Mouse (Mus musculus): ENCODE measurements around the gene Morn1.

Gene Morn1

DNA sequence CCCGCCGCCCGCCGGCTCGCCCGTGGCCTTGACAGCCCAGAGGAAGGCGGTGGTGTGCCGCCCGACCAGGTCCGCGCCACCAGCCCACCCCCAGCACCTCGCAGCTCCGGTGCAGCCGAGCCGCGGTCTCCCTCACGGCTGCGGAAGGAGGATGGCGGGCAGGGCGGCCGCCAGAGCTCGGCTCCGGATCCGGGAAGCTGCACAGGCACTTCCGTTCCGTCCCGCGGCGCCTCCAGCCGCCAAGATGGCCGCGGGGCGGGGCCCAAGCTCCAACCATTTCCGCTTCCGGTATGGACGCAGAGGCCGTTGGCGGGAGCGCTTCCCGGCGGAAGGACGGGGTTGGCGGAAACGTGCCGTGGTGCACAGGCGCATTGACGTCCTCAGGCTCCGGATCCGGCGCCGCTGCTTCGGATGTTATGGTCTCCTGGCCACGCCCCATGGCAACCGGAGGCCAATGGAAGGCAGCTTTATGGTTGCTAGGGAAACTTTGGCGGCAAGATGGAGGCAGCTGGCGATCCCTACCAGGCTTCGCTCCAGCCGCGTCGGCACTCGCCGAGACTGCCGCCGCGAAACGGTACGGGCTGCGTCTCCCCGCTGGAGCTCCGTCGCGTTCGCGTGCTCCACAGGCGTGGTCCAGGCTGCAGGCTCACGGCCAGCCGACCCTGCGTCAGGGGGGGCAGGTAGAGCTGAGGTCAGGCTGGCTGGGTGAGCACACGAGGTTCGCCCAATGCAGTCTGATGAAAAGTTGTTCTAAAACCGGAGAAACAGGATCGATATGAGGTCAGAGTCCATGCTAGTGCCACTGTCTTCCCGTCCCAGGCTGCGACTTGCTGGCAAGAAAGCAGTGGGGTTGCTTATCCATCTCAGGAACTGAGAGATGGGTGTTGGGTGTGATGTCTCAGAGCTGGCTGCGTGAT, at the start of gene Morn1, which contains the start of gene Rer1:
TSS of gene Morn1 (plus strand) at position 470 of the 917 bp plus-strand sequence.
TSS of gene Rer1 (minus strand) at position 275 of the 917 bp plus-strand sequence.
- in situ Hi-C loops (cut with MboI, MseI), result no loop called here

- in situ Hi-C loops (cut with MboI, MseI), result loop anchor here (25.0 kb wide), 1 partner anchor 553 kb away; no protein-coding TSS in a partner anchor
These were observed 46.2 kb upstream of the Morn1 start for GRCm38 (mm10) chr4:155040197-155040596.

DNA sequence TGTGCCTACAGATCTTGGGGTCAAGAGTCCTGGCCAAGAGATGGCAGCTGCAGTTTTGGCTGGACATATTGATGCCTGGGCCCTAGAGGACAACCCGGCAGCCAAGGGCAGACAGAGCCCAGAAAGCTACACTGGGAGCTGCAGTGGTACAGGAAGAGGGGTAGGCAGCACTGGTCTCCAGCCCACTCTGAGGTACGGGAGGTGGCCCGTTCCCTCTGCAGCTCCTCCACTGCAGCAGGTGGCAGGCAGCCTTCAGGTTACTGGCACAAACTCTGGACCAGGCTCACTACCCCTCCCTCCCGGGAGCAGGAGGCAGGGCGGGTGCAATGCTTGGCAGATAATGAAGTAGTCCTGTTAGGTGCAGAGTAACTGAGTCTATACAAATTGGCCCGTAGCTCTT, 45.7 kb upstream of the Morn1 start:
- in situ Hi-C loops (cut with MboI, MseI), result loop anchor here (25.0 kb wide), 1 partner anchor 553 kb away; no protein-coding TSS in a partner anchor

- in situ Hi-C loops (cut with MboI, MseI), result loop anchor here (25.0 kb wide), 1 partner anchor 555 kb away; no protein-coding TSS in a partner anchor
These were observed 43.6 kb upstream of the Morn1 start for GRCm38 (mm10) chr4:155042606-155043288.

- in situ Hi-C loops (cut with MboI, MseI), result loop anchor here (25.0 kb wide), 1 partner anchor 556 kb away; no protein-coding TSS in a partner anchor
These were observed 43.1 kb upstream of the Morn1 start for GRCm38 (mm10) chr4:155043289-155043625.

- in situ Hi-C loops (cut with MboI, MseI), result loop anchor here (25.0 kb wide), 1 partner anchor 559 kb away; no protein-coding TSS in a partner anchor
These were observed 39.7 kb upstream of the Morn1 start for GRCm38 (mm10) chr4:155046636-155047035.

- in situ Hi-C loops (cut with MboI, MseI), result loop anchor here (5.0 kb wide), 2 partner anchors 48 to 183 kb away; partner anchors contain the start of gene Mmel1
These were observed 36.3 kb upstream of the Morn1 start for GRCm38 (mm10) chr4:155050116-155050515.

DNA sequence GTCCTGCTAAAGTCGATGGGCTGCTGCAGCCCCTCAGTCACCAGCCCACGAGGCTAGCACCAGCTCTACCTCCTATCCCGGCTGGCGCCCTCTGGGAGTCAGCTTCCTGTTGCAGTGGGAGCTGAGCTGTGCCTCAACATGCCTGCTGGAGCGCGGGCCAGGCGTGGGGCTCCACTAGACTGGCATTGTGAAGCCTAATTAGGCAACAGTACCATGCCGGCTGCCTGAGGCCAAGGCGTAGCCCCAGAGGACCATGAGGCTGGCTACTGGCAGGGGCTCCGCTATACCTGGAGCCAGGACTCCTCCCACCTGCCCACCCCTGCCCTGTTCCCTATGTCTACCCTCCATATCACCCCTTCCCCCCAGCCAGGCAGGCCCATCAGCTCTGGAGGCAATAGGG, 29.7 kb upstream of the Morn1 start, which contains the start of gene Plch2:
TSS of gene Plch2 (minus strand) at position 61 of the 400 bp plus-strand sequence.
- in situ Hi-C loops (cut with MboI, MseI), result no loop called here

GRCm38 (mm10) chr4:155058325-155058724, 28.1 kb upstream of the Morn1 start:
- in situ Hi-C loops (cut with MboI, MseI), result no loop called here

GRCm38 (mm10) chr4:155063895-155064294, 22.5 kb upstream of the Morn1 start:
- in situ Hi-C loops (cut with MboI, MseI), result loop anchor here (10.0 kb wide), 1 partner anchor 79 kb away; no protein-coding TSS in a partner anchor

- in situ Hi-C loops (cut with MboI, MseI), result loop anchor here (10.0 kb wide), 1 partner anchor 80 kb away; no protein-coding TSS in a partner anchor
These were observed 21.9 kb upstream of the Morn1 start for GRCm38 (mm10) chr4:155064474-155064873.

GRCm38 (mm10) chr4:155065970-155066833, 20.2 kb upstream of the Morn1 start:
- in situ Hi-C loops (cut with MboI, MseI), result loop anchor here (10.0 kb wide), 1 partner anchor 81 kb away; no protein-coding TSS in a partner anchor

DNA sequence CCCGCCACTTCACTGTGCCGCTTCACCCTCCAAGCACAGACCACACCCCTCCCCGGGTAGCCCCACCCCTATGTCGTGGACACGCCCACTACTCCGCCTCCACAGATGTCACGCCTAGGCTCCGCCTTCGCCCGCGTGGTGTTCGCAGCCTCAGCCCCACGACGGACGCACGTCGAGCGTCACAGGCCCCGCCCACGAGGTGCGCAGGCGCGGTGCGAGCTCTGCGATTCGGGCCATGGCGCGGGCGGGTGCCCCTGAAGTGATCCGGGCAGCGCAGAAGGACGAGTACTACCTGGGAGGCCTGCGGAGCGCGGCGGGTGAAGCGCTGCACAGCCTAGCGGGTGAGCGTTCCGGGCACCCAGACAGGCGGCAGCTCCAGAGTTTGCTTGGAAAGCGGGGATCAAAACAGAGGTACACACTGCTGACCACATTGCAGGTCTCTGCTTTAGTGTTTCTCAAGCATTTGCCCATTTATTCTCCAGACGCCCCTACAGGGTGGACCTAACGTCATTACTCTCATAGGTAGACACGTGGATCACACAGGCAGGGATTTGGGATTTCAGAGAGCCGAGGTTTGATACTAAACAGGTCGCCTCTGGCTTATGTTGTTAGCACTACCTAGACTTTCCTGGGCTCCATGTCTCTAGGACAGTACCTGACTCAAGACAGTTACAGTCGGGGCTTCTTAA, 19.4 kb upstream of the Morn1 start, which contains the start of gene Pex10:
TSS of gene Pex10 (plus strand) at position 183 of the 689 bp plus-strand sequence.
- in situ Hi-C loops (cut with MboI, MseI), result loop anchor here (10.0 kb wide), 1 partner anchor 82 kb away; no protein-coding TSS in a partner anchor

GRCm38 (mm10) chr4:155068357-155068972, 17.9 kb upstream of the Morn1 start:
- in situ Hi-C loops (cut with MboI, MseI), result loop anchor here (10.0 kb wide), 1 partner anchor 84 kb away; no protein-coding TSS in a partner anchor

DNA sequence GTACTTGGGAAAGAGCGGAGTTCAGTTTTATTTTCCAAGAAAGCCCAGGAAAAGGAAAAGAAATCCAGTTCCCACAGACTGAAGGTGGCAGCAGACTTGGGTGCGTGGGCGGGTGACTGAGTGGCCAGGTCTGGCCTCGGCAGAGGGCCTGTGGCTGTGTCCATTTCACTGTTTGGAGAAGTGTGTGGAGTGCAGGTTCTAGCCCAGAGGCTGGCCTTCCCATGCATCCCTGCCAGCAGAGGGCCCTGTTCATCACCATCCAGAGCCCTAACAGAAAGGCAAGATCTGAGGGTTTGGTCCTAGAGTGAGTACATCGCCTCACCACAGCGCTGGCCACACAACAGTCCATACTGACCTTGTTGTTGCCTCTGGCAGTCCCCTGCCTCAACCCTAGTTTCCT, 17.2 kb upstream of the Morn1 start:
- in situ Hi-C loops (cut with MboI, MseI), result loop anchor here (10.0 kb wide), 1 partner anchor 84 kb away; no protein-coding TSS in a partner anchor

DNA sequence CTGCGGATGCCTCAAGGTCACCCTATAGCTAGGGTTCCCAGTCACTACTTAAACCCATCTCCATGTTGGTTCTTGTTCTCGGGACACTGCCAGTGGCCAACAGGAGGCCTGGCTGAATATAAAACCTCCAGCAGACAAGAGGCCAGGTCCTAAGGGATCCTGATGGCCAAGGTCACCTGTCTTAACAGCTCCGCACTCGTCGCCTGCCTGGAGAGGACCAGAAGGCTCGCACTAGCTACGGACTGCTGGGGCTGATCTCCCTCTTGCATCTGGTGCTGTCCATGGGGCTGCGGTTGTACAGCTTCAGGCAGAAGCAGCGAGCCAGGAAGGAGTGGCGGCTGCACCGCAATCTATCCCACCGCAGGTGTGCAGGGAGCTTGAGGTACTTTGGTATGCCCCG, 16.2 kb upstream of the Morn1 start:
- in situ Hi-C loops (cut with MboI, MseI), result no loop called here

DNA sequence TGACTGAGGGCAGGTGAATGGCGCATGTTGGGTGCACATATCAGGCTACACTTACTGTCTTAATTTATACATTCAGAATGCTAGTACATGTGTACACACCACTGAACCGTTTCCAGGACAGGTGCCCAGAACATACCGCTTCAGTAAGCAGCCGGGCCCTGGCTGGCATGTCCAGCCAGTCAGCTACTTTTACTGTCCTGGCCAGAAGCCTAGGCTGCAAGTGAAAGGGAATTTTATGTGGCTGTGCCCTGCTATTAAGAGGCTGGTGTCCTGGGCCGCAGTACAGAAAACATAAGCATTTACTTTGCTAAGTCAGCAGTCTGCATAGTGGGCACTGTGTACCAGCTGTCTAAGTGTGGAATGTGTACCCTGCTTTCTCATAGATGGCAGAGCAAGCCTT, 15.5 kb upstream of the Morn1 start:
- in situ Hi-C loops (cut with MboI, MseI), result no loop called here

DNA sequence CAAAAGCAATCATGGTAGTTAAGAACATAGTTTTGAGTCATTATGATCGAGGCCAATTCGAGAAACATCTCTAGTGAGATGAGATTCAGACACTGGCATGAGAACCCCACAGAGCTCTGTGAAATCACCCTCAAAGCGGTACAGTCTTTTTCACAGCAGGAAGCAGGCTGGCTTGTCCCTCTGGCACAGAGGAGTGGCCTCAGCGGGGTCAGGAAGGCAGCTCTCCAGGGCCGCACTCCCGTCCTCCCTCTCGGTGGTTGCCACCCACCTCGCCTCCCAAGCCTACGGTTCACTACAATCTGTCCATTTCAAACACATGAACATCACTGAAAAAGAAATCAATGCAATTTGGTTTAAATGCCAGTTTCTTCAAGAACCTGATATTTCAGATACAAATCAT, 12.0 kb upstream of the Morn1 start:
- in situ Hi-C loops (cut with MboI, MseI), result no loop called here

- in situ Hi-C loops (cut with MboI, MseI), result no loop called here
These were observed 11.2 kb upstream of the Morn1 start for GRCm38 (mm10) chr4:155075137-155075536.

- in situ Hi-C loops (cut with MboI, MseI), result no loop called here
These were observed 10.6 kb upstream of the Morn1 start for GRCm38 (mm10) chr4:155075813-155076212.

Data from T-helper 2 cell (primary cell).